Mouse (Mus musculus) erythroblast, embryonic 14.5 days (primary cell): ENCODE measurements around the gene Il2rb.

Experiments used
- GATA1 ChIP-seq: IDR thresholded peaks from 2 replicates; pipeline ENCODE4 v1.6.1; 2012; ENCODE audit warnings: low read length, inconsistent platforms, mixed read lengths
- TAL1 ChIP-seq: IDR thresholded peaks from 3 replicates; pipeline ENCODE4 v1.6.1; 2012; ENCODE audit warnings: low read length, inconsistent platforms, mixed read lengths

- TF ChIP-seq GATA1 (no peak), TAL1 (no peak)
Measured at GRCm38 (mm10) chr15:78510121-78510576, 15.1 kb upstream of the Il2rb start.
